ENCODE assay signal across 22 mouse cellular contexts in genomic region chr3:42211420-42211819, GRCm38 (mm10).
"Had no signal": no experiment of that assay in that cellular context is flagged by ENCODE, and none has a peak within 500 bp of the region (broad histone marks: within the 10 kb centered on the region; RNA-seq: fewer than 3 reads in every experiment).

No protein-coding gene starts in this region.

- ATAC-seq: hindbrain, embryonic 16.5 days; hindbrain, postnatal 0 days; inflammation-experienced regulatory T-cells, adult 6 months; intestine, embryonic 15.5 days; intestine, embryonic 16.5 days; intestine, postnatal 0 days had no signal

- DNase-seq: heart, postnatal 10 days; heart, postnatal 14 days; heart, postnatal 36 days; heart, postnatal 4 days; kidney, adult 11 months; kidney, adult 18-20 months; kidney, adult 2 months; kidney, adult 8-10 months; kidney, adult 9 months; kidney, postnatal 10 days; kidney, postnatal 14 days; kidney, postnatal 25 days; kidney, postnatal 36 days; kidney, postnatal 4 days; layer of hippocampus, adult 9-11 months; layer of hippocampus, postnatal 36 days had no signal
